Mouse (Mus musculus) liver, postnatal 0 days (tissue): ENCODE data around the gene Sgtb. TPM values are rescaled to one million over a fixed set of nuclear protein-coding genes. Genes with fewer than 3 reads are reported as not detected.
A peak's percentile ranks its signal among the peaks of the same experiment; 100 is the strongest.

Source experiments
- ATAC-seq: fragments of 200-750 bp; cut with Nextera tagmentation; 2 replicates; pipeline ENCODE4 v1.8.0; 2017; ENCODE audit warnings: mild to moderate bottlenecking, moderate library complexity
- DNase-seq: peaks from one replicate; pipeline ENCODE4 v3.0.0-alpha.2; 2016
- H3K27ac ChIP-seq: fragments of 300-500 bp; sonication (generic); 2 replicates; pipeline ENCODE4 v1.5.1; 2014; ENCODE audit warnings: antibody characterized with exemption, moderate library complexity, mild to moderate bottlenecking, low read depth
- H3K27me3 ChIP-seq: fragments of 300-500 bp; sonication (generic); 2 replicates; pipeline ENCODE4 v1.6.1; 2014; ENCODE audit warnings: low read length, control low read depth, mixed read lengths; ENCODE audit not compliant: insufficient read depth
- H3K36me3 ChIP-seq: fragments of 300-500 bp; sonication (generic); replicated peaks from 2 replicates; pipeline ENCODE4 v1.6.1; 2014; ENCODE audit warnings: mild to moderate bottlenecking, control low read depth, low read length, moderate library complexity, mixed read lengths; ENCODE audit not compliant: insufficient read depth
- H3K4me1 ChIP-seq: fragments of 300-500 bp; sonication (generic); 2 replicates; pipeline ENCODE4 v1.6.1; 2014; ENCODE audit warnings: antibody characterized with exemption, mild to moderate bottlenecking, control low read depth; ENCODE audit not compliant: insufficient read depth
- H3K4me2 ChIP-seq: fragments of 300-500 bp; sonication (generic); 2 replicates; pipeline ENCODE4 v1.6.1; 2014; ENCODE audit warnings: low read depth, mild to moderate bottlenecking, low read length, moderate library complexity, mixed read lengths
- H3K4me3 ChIP-seq: fragments of 300-500 bp; sonication (generic); 2 replicates; pipeline ENCODE4 v1.5.1; 2014; ENCODE audit warnings: low read depth, low read length
- H3K9ac ChIP-seq: fragments of 300-500 bp; sonication (generic); replicated peaks from 2 replicates; pipeline ENCODE4 v1.6.1; 2014; ENCODE audit warnings: mild to moderate bottlenecking, moderate library complexity
- H3K9me3 ChIP-seq: fragments of 300-500 bp; sonication (generic); 2 replicates; pipeline ENCODE4 v1.6.1; 2016; ENCODE audit warnings: mild to moderate bottlenecking, control low read depth, low read length, mixed read lengths
- CTCF ChIP-seq: sonication (generic); IDR thresholded peaks from 2 replicates; pipeline ENCODE4 v1.5.1; 2016; ENCODE audit warnings: antibody characterized with exemption, low read depth
- EP300 ChIP-seq: IDR thresholded peaks from 2 replicates; pipeline ENCODE4 v1.6.1; 2016; ENCODE audit warnings: antibody characterized with exemption, low read depth, mild to moderate bottlenecking
- WGBS: fragments of 180-500 bp; shearing (Covaris S2); extraction: QIAGEN DNeasy Blood & Tissue Kit; methylation state at CpG from one replicate; pipeline ENCODE4 v1.1.7; 2014; ENCODE audit not compliant: insufficient replicate concordance; 5-methylcytosine and 5-hydroxymethylcytosine counted together
- polyA plus RNA-seq: library from polyadenylated mRNA; unstranded; fragments of >200 nt; fragmentation: Nextera tagmentation; extraction: Ambion mirVana; gene quantifications from 2 replicates; pipeline ENCODE4 v1.2.1, GENCODE M21; 2015

Sgtb gene
- polyA plus RNA-seq, 1 experiment from 2014 or later = 2.1 TPM

GRCm38 (mm10) chr13:104101606-104102235, 7.8 kb upstream of the Sgtb start:
- H3K4me2 ChIP-seq = no peak overlapping the region
- H3K36me3 ChIP-seq = no peaks in the 10 kb centered on the region
- no peaks in the 10 kb centered on the region for H3K4me1 ChIP-seq
- no peak overlapping the region for H3K9ac ChIP-seq
- H3K27me3 ChIP-seq = no peaks in the 10 kb centered on the region
- no peak overlapping the region for H3K4me3 ChIP-seq
- no peak for ATAC-seq
- no peaks in the 10 kb centered on the region for H3K9me3 ChIP-seq
- TF ChIP-seq CTCF = no peak
- no peak for TF ChIP-seq EP300
- no peak overlapping the region for H3K27ac ChIP-seq
- DNase-seq = no peak
- WGBS = 72% methylated on average over 5 of the region's 5 CpGs

- Histone ChIP-seq H3K9me3 (no peaks in the 10 kb centered on the region), H3K4me2 (peak overlapping the region; percentile 99), H3K36me3 (no peaks in the 10 kb centered on the region), H3K27ac (peak overlapping the region; percentile 83), H3K4me3 (peak overlapping the region; percentile 78), H3K4me1 (peaks cover 14% of the 10 kb centered on the region), H3K27me3 (no peaks in the 10 kb centered on the region), H3K9ac (peak overlapping the region; percentile 80)
- peak; percentile 28; the same call in 1 of the 2 replicates for ATAC-seq
- peak; percentile 19 for DNase-seq
- under 1% methylated on average over 24 of the region's 24 CpGs for WGBS
- TF ChIP-seq CTCF (no peak), EP300 (no peak)
Measured at GRCm38 (mm10) chr13:104108651-104109287, 772 bp upstream of the Sgtb start.

- peak overlapping the region; percentile 78 for H3K4me3 ChIP-seq
- H3K27ac ChIP-seq = peak overlapping the region; percentile 58; the same call in 1 of the 2 replicates
- peak; percentile 55 for ATAC-seq
- no peaks in the 10 kb centered on the region for H3K9me3 ChIP-seq
- peak; percentile 50 for DNase-seq
- H3K9ac ChIP-seq = peak overlapping the region; percentile 70
- H3K4me1 ChIP-seq = peaks cover 14% of the 10 kb centered on the region
- TF ChIP-seq CTCF = no peak
- TF ChIP-seq EP300 = no peak
- H3K4me2 ChIP-seq = peak overlapping the region; percentile 99
- H3K36me3 ChIP-seq = no peaks in the 10 kb centered on the region
- WGBS = 6% methylated on average over 26 of the region's 38 CpGs
- H3K27me3 ChIP-seq = no peaks in the 10 kb centered on the region
Measured at GRCm38 (mm10) chr13:104109816-104110521, 428 bp downstream of the Sgtb start.

GRCm38 (mm10) chr13:104110526-104110925, 985 bp downstream of the Sgtb start:
- Histone ChIP-seq H3K9ac (peak overlapping the region; percentile 70), H3K4me1 (peaks cover 14% of the 10 kb centered on the region), H3K36me3 (no peaks in the 10 kb centered on the region), H3K4me3 (peak overlapping the region; percentile 78), H3K27ac (peak overlapping the region; percentile 58; the same call in 1 of the 2 replicates), H3K9me3 (no peaks in the 10 kb centered on the region), H3K27me3 (no peaks in the 10 kb centered on the region), H3K4me2 (peak overlapping the region; percentile 99)
- DNase-seq = no peak
- WGBS = 52% methylated on average over 7 of the region's 7 CpGs
- TF ChIP-seq CTCF = no peak
- no peak for TF ChIP-seq EP300
- ATAC-seq = no peak

GRCm38 (mm10) chr13:104112266-104112900, 2.8 kb downstream of the Sgtb start:
- H3K9ac ChIP-seq = no peak overlapping the region
- 58% methylated on average over 12 of the region's 12 CpGs for WGBS
- no peaks in the 10 kb centered on the region for H3K36me3 ChIP-seq
- H3K9me3 ChIP-seq = no peaks in the 10 kb centered on the region
- DNase-seq (no peak), ATAC-seq (no peak)
- no peak overlapping the region for H3K4me2 ChIP-seq
- no peak overlapping the region for H3K27ac ChIP-seq
- no peak overlapping the region for H3K4me3 ChIP-seq
- TF ChIP-seq EP300 = no peak
- no peaks in the 10 kb centered on the region for H3K27me3 ChIP-seq
- H3K4me1 ChIP-seq = peaks cover 14% of the 10 kb centered on the region

- Histone ChIP-seq H3K4me3 (no peak overlapping the region), H3K9me3 (no peaks in the 10 kb centered on the region), H3K27ac (no peak overlapping the region), H3K4me2 (no peak overlapping the region), H3K4me1 (peaks cover 8% of the 10 kb centered on the region), H3K27me3 (no peaks in the 10 kb centered on the region), H3K36me3 (no peaks in the 10 kb centered on the region), H3K9ac (no peak overlapping the region)
- DNase-seq (no peak), ATAC-seq (no peak)
- WGBS = 82% methylated on average over 4 of the region's 4 CpGs
- TF ChIP-seq EP300 (no peak), CTCF (peak; percentile 41; the same call in 1 of the 2 replicates)
Measured at GRCm38 (mm10) chr13:104113782-104114181, 4.2 kb downstream of the Sgtb start.
